Mouse (Mus musculus) kidney, postnatal 14 days (tissue): Measurements from ENCODE around the gene Gm8246.
"Not testable (repeated sequence)": the region's sequence is repeated elsewhere in the genome, so short reads cannot be mapped to it uniquely, and the experiment has no call there.

ENCODE experiments used
- DNase-seq: peaks from one replicate; pipeline ENCODE4 v3.0.0; 2022; ENCODE audit warnings: mixed read lengths

The Gm8246 gene

GRCm38 (mm10) chr14:5477730-5478129 lies at the start of gene Gm8246:
TSS of gene Gm8246 (minus strand) at chr14:5477830.
- DNase-seq = not testable (repeated sequence)

- not testable (repeated sequence) for DNase-seq
Measured at GRCm38 (mm10) chr14:5501374-5501773, 23.7 kb upstream of the Gm8246 start, which contains the start of gene Gm3488. TSS of gene Gm3488 (plus strand) at chr14:5501674.

GRCm38 (mm10) chr14:5483907-5484306 lies 6.3 kb upstream of the Gm8246 start, which contains the start of gene Gm3187:
TSS of gene Gm3187 (plus strand) at chr14:5484207.
- not testable (repeated sequence) for DNase-seq

- not testable (repeated sequence) for DNase-seq
Measured at GRCm38 (mm10) chr14:5460469-5460868, 17.2 kb downstream of the Gm8246 start.

GRCm38 (mm10) chr14:5455367-5455766 lies 22.3 kb downstream of the Gm8246 start, which contains the start of gene Gm3194:
TSS of gene Gm3194 (minus strand) at chr14:5455467.
- DNase-seq = not testable (repeated sequence)
